ENCODE assay signal across 23 mouse cellular contexts in genomic region chr2:170428966-170429365, GRCm38 (mm10). TPM values are rescaled to one million over a fixed set of nuclear protein-coding genes. Genes with fewer than 3 reads are reported as not detected.
DNase-seq lines count a peak whose midpoint lies in the region; ATAC-seq lines count a peak whose summit lies in the region.
"Had no signal": no experiment of that assay in that cellular context is flagged by ENCODE, and none has a peak within 500 bp of the region (broad histone marks: within the 10 kb centered on the region; RNA-seq: fewer than 3 reads in every experiment).

No protein-coding gene starts in this region.

- H3K9ac ChIP-seq in midbrain, embryonic 14.5 days (replicated peaks; ENCODE audit: low read length) = no peak overlapping the region
- H3K9ac ChIP-seq in midbrain, embryonic 15.5 days = no peak overlapping the region
- H3K9ac ChIP-seq in intestine, embryonic 15.5 days = no peak overlapping the region
- H3K9ac ChIP-seq: forebrain, embryonic 13.5 days; heart, embryonic 13.5 days; hindbrain, embryonic 14.5 days; limb, embryonic 13.5 days; lung, embryonic 15.5 days had no signal

- H3K4me3 ChIP-seq in midbrain, embryonic 14.5 days (replicated peaks; ENCODE audit: low read depth, low read length) = no peak overlapping the region
- no peak overlapping the region for H3K4me3 ChIP-seq in midbrain, embryonic 15.5 days
- no peak overlapping the region for H3K4me3 ChIP-seq in intestine, embryonic 15.5 days (replicated peaks)
- H3K4me3 ChIP-seq: erythroblast, embryonic 14.5 days; forebrain, embryonic 13.5 days; heart, embryonic 13.5 days; layer of hippocampus, adult 2 months; limb, embryonic 13.5 days; lung, embryonic 15.5 days had no signal

- no peaks in the 10 kb centered on the region for H3K36me3 ChIP-seq in midbrain, embryonic 14.5 days (ENCODE audit: control insufficient read depth, insufficient read depth, low read length)
- no peaks in the 10 kb centered on the region for H3K36me3 ChIP-seq in midbrain, embryonic 15.5 days (replicated peaks)
- no peaks in the 10 kb centered on the region for H3K36me3 ChIP-seq in intestine, embryonic 15.5 days
- H3K36me3 ChIP-seq: heart, embryonic 13.5 days; limb, embryonic 13.5 days; lung, embryonic 15.5 days had no signal

- no peaks in the 10 kb centered on the region for H3K9me3 ChIP-seq in midbrain, embryonic 14.5 days (ENCODE audit: control insufficient read depth, low read length)
- H3K9me3 ChIP-seq in midbrain, embryonic 15.5 days = no peaks in the 10 kb centered on the region
- H3K9me3 ChIP-seq in intestine, embryonic 15.5 days = no peaks in the 10 kb centered on the region
- H3K9me3 ChIP-seq: forebrain, embryonic 13.5 days; heart, embryonic 13.5 days; limb, embryonic 13.5 days; lung, embryonic 15.5 days had no signal

- no peak overlapping the region for H3K27ac ChIP-seq in midbrain, embryonic 14.5 days (replicated peaks; ENCODE audit: low read depth, low read length)
- H3K27ac ChIP-seq in midbrain, embryonic 15.5 days = no peak overlapping the region
- no peak overlapping the region for H3K27ac ChIP-seq in intestine, embryonic 15.5 days
- H3K27ac ChIP-seq: forebrain, embryonic 13.5 days; heart, embryonic 13.5 days; hindbrain, embryonic 14.5 days; layer of hippocampus, adult 2 months; limb, embryonic 13.5 days; lung, embryonic 15.5 days had no signal

- ATAC-seq in midbrain, embryonic 14.5 days (ENCODE audit: low FRiP score, low TSS enrichment) = no peak
- ATAC-seq in midbrain, embryonic 15.5 days (replicated peaks) = no peak
- ATAC-seq in intestine, embryonic 15.5 days = peak; percentile 42; the same call in 1 of the 2 replicates
- ATAC-seq: forebrain, embryonic 13.5 days had no signal

- 67% methylated on average over 8 of the region's 8 CpGs for WGBS in midbrain, embryonic 14.5 days
- 64% methylated on average over 8 of the region's 8 CpGs for WGBS in midbrain, embryonic 15.5 days
- WGBS in intestine, embryonic 15.5 days = 45% methylated on average over 8 of the region's 8 CpGs

- H3K4me2 ChIP-seq in midbrain, embryonic 14.5 days (ENCODE audit: low read length) = no peak overlapping the region
- no peak overlapping the region for H3K4me2 ChIP-seq in midbrain, embryonic 15.5 days
- H3K4me2 ChIP-seq in intestine, embryonic 15.5 days (replicated peaks) = no peak overlapping the region
- H3K4me2 ChIP-seq: forebrain, embryonic 13.5 days; heart, embryonic 13.5 days; hindbrain, embryonic 14.5 days; limb, embryonic 13.5 days; liver, embryonic 11.5 days; lung, embryonic 15.5 days had no signal

- DNase-seq in embryo, embryonic 11 days = peak; percentile 36
- no peak for DNase-seq in embryo, embryonic 10 days (ENCODE audit: low spot score)
- DNase-seq in midbrain, embryonic 14.5 days = peak; percentile 22
- DNase-seq in layer of hippocampus, adult 9-11 months = no peak
- DNase-seq in retina, embryonic 14.5 days (ENCODE audit: low spot score) = no peak
- DNase-seq: adrenal gland, postnatal 14 days; cerebellum, adult 11-12 months; cerebellum, postnatal 10 days; gastrocnemius, postnatal 10 days; heart, postnatal 10 days; kidney, adult 2 months; kidney, postnatal 36 days had no signal

- no peaks in the 10 kb centered on the region for H3K4me1 ChIP-seq in midbrain, embryonic 14.5 days (ENCODE audit: control insufficient read depth, insufficient read depth, low read length)
- H3K4me1 ChIP-seq in midbrain, embryonic 15.5 days = no peaks in the 10 kb centered on the region
- H3K4me1 ChIP-seq in intestine, embryonic 15.5 days (replicated peaks) = no peaks in the 10 kb centered on the region
- H3K4me1 ChIP-seq: heart, embryonic 13.5 days; limb, embryonic 13.5 days; lung, embryonic 15.5 days had no signal

- no peaks in the 10 kb centered on the region for H3K27me3 ChIP-seq in midbrain, embryonic 14.5 days (ENCODE audit: control insufficient read depth, insufficient read depth, low read length)
- H3K27me3 ChIP-seq in midbrain, embryonic 15.5 days (replicated peaks) = no peaks in the 10 kb centered on the region
- no peaks in the 10 kb centered on the region for H3K27me3 ChIP-seq in intestine, embryonic 15.5 days (replicated peaks)
- H3K27me3 ChIP-seq: forebrain, embryonic 13.5 days; limb, embryonic 13.5 days; lung, embryonic 15.5 days had no signal

RNA-seq across cellular contexts. Expression of gene Bcas1, which starts 1.3 kb away (rescaled TPM):
- 7.2 and 13.0 TPM in 2 replicates for polyA plus RNA-seq in midbrain, embryonic 14.5 days (2014; fragmentation: Nextera tagmentation; extraction: Ambion mirVana)
- 9.4 and 9.6 TPM in 2 replicates for polyA plus RNA-seq in midbrain, embryonic 15.5 days (2015; fragmentation: Nextera tagmentation; extraction: Ambion mirVana)
- polyA plus RNA-seq in intestine, embryonic 15.5 days (2015; fragmentation: Nextera tagmentation; extraction: Ambion mirVana) = 6.0 and 7.0 TPM in 2 replicates
- polyA plus RNA-seq: C2C12 had no signal

Comparison
In these comparisons a context has a peak if more than half of its experiments do, and no peak if none do; other contexts are left out.
1. DNase-seq: peak in embryo, embryonic 11 days (single experiment) and midbrain, embryonic 14.5 days (single experiment); none in embryo, embryonic 10 days (single experiment), layer of hippocampus, adult 9-11 months (single experiment) and retina, embryonic 14.5 days (single experiment).